Mouse (Mus musculus): ENCODE measurements around the gene Rad50. TPM values are rescaled to one million over a fixed set of nuclear protein-coding genes. Genes with fewer than 3 reads are reported as not detected.

Gene Rad50
- polyA plus RNA-seq, 1 experiment from 2014 or later = 15.6 TPM

GRCm38 (mm10) chr11:53616748-53617558 is 90.2 kb downstream of the Rad50 start:
- H3K36me3 ChIP-seq (ENCODE audit: control insufficient read depth, insufficient read depth) = no peaks in the 10 kb centered on the region
- H3K9me3 ChIP-seq (ENCODE audit: control insufficient read depth) = no peaks in the 10 kb centered on the region
- H3K27me3 ChIP-seq (replicated peaks; ENCODE audit: control insufficient read depth, insufficient read depth, low read length) = no peaks in the 10 kb centered on the region
- no peak overlapping the region for H3K9ac ChIP-seq (ENCODE audit: low read depth, low read length)
- ATAC-seq = no peak
- no peak overlapping the region for H3K27ac ChIP-seq (ENCODE audit: low read depth, low read length)
- no peaks in the 10 kb centered on the region for H3K4me1 ChIP-seq (replicated peaks; ENCODE audit: control insufficient read depth, insufficient read depth, low read length)
- H3K4me3 ChIP-seq (ENCODE audit: low read depth, low read length) = no peak overlapping the region
- TF ChIP-seq CTCF (IDR thresholded peaks at IDR 0.05; ENCODE audit: low read depth) = no peak
- H3K4me2 ChIP-seq (replicated peaks; ENCODE audit: low read depth) = no peak overlapping the region
- WGBS = 58% methylated on average over 8 of the region's 8 CpGs

DNA sequence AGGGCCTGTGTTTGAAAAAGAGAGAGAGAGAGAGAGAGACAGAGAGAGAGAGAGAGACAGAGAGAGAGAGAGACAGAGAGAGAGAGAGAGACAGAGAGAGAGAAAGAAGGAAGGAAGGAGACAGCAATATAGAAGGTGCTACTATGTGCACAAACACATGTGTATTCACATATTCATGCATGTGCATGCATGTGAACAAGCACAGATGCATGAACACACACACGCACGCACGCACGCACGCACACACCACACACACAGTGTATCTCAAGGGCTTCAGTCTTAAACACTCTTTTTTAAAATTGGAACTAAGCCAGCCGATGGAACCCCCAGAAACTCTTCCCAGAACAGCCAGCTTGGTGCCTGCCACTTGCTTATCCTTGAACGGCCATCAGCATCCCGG is 91.5 kb downstream of the Rad50 start:
- no peak overlapping the region for H3K27ac ChIP-seq (ENCODE audit: low read depth, low read length)
- no peak for TF ChIP-seq CTCF (IDR thresholded peaks at IDR 0.05; ENCODE audit: low read depth)
- no peaks in the 10 kb centered on the region for H3K36me3 ChIP-seq (ENCODE audit: control insufficient read depth, insufficient read depth)
- no peak overlapping the region for H3K4me2 ChIP-seq (replicated peaks; ENCODE audit: low read depth)
- H3K27me3 ChIP-seq (replicated peaks; ENCODE audit: control insufficient read depth, insufficient read depth, low read length) = no peaks in the 10 kb centered on the region
- no peaks in the 10 kb centered on the region for H3K9me3 ChIP-seq (ENCODE audit: control insufficient read depth)
- H3K4me1 ChIP-seq (replicated peaks; ENCODE audit: control insufficient read depth, insufficient read depth, low read length) = no peaks in the 10 kb centered on the region
- no peak for ATAC-seq
- H3K9ac ChIP-seq (ENCODE audit: low read depth, low read length) = no peak overlapping the region
- H3K4me3 ChIP-seq (ENCODE audit: low read depth, low read length) = no peak overlapping the region
- WGBS = 92% methylated on average over 8 of the region's 8 CpGs

- WGBS = 48% methylated on average over 6 of the region's 6 CpGs
- Histone ChIP-seq H3K4me2 (replicated peaks; ENCODE audit: low read depth) (no peak overlapping the region), H3K27me3 (replicated peaks; ENCODE audit: control insufficient read depth, insufficient read depth, low read length) (no peaks in the 10 kb centered on the region), H3K4me3 (ENCODE audit: low read depth, low read length) (no peak overlapping the region), H3K9me3 (ENCODE audit: control insufficient read depth) (no peaks in the 10 kb centered on the region), H3K36me3 (ENCODE audit: control insufficient read depth, insufficient read depth) (no peaks in the 10 kb centered on the region), H3K9ac (ENCODE audit: low read depth, low read length) (no peak overlapping the region), H3K27ac (ENCODE audit: low read depth, low read length) (no peak overlapping the region), H3K4me1 (replicated peaks; ENCODE audit: control insufficient read depth, insufficient read depth, low read length) (no peaks in the 10 kb centered on the region)
- ATAC-seq = no peak
- no peak for TF ChIP-seq CTCF (IDR thresholded peaks at IDR 0.05; ENCODE audit: low read depth)
Measured at GRCm38 (mm10) chr11:53615172-53615571, 91.9 kb downstream of the Rad50 start.

DNA sequence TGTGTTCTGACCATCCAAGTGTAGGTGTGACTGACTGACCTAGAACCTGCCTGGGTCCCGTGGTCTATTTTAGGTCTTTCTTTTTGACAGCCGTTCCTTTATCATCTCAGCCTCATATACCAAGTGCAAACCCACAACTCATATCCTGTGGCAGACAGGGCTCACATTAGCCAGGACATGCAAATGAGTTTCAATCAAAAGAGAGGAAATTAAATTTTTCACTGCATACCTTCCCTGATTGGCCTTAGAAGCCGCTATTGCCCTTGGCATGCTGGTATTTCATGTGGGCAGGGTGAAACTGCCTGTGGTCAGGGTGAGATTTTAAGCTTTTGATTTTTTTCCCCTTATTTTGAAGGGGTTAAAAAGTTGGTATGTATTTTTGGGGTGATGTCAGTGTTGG is 97.4 kb downstream of the Rad50 start:
- no peak for TF ChIP-seq CTCF (IDR thresholded peaks at IDR 0.05; ENCODE audit: low read depth)
- Histone ChIP-seq H3K4me2 (replicated peaks; ENCODE audit: low read depth) (no peak overlapping the region), H3K27ac (ENCODE audit: low read depth, low read length) (no peak overlapping the region), H3K36me3 (ENCODE audit: control insufficient read depth, insufficient read depth) (no peaks in the 10 kb centered on the region), H3K9ac (ENCODE audit: low read depth, low read length) (no peak overlapping the region), H3K9me3 (ENCODE audit: control insufficient read depth) (no peaks in the 10 kb centered on the region), H3K4me1 (replicated peaks; ENCODE audit: control insufficient read depth, insufficient read depth, low read length) (no peaks in the 10 kb centered on the region), H3K27me3 (replicated peaks; ENCODE audit: control insufficient read depth, insufficient read depth, low read length) (no peaks in the 10 kb centered on the region), H3K4me3 (ENCODE audit: low read depth, low read length) (no peak overlapping the region)
- no peak for ATAC-seq
- 81% methylated on average over 3 of the region's 3 CpGs for WGBS

- Histone ChIP-seq H3K27ac (ENCODE audit: low read depth, low read length) (no peak overlapping the region), H3K9ac (ENCODE audit: low read depth, low read length) (no peak overlapping the region), H3K4me1 (replicated peaks; ENCODE audit: control insufficient read depth, insufficient read depth, low read length) (no peaks in the 10 kb centered on the region), H3K9me3 (ENCODE audit: control insufficient read depth) (no peaks in the 10 kb centered on the region), H3K4me3 (ENCODE audit: low read depth, low read length) (no peak overlapping the region), H3K27me3 (replicated peaks; ENCODE audit: control insufficient read depth, insufficient read depth, low read length) (no peaks in the 10 kb centered on the region), H3K4me2 (replicated peaks; ENCODE audit: low read depth) (no peak overlapping the region), H3K36me3 (ENCODE audit: control insufficient read depth, insufficient read depth) (no peaks in the 10 kb centered on the region)
- WGBS = 60% methylated on average over 6 of the region's 6 CpGs
- no peak for ATAC-seq
- no peak for TF ChIP-seq CTCF (IDR thresholded peaks at IDR 0.05; ENCODE audit: low read depth)
Measured at GRCm38 (mm10) chr11:53609231-53609630, 97.9 kb downstream of the Rad50 start.

GRCm38 (mm10) chr11:53605609-53606008 is 101.5 kb downstream of the Rad50 start:
- Histone ChIP-seq H3K4me3 (ENCODE audit: low read depth, low read length) (no peak overlapping the region), H3K27ac (ENCODE audit: low read depth, low read length) (no peak overlapping the region), H3K36me3 (ENCODE audit: control insufficient read depth, insufficient read depth) (peaks cover 10% of the 10 kb centered on the region; the same call in 1 of the 2 replicates), H3K9ac (ENCODE audit: low read depth, low read length) (no peak overlapping the region), H3K27me3 (replicated peaks; ENCODE audit: control insufficient read depth, insufficient read depth, low read length) (no peaks in the 10 kb centered on the region), H3K4me2 (replicated peaks; ENCODE audit: low read depth) (no peak overlapping the region), H3K9me3 (ENCODE audit: control insufficient read depth) (no peaks in the 10 kb centered on the region), H3K4me1 (replicated peaks; ENCODE audit: control insufficient read depth, insufficient read depth, low read length) (no peaks in the 10 kb centered on the region)
- ATAC-seq = no peak
- TF ChIP-seq CTCF (IDR thresholded peaks at IDR 0.05; ENCODE audit: low read depth) = no peak
- 15% methylated on average over 12 of the region's 12 CpGs for WGBS

Measured in intestine, postnatal 0 days (tissue).